Mouse (Mus musculus): Measurements from ENCODE around the gene Prkag2.
"Not testable (repeated sequence)": the region's sequence is repeated elsewhere in the genome, so short reads cannot be mapped to it uniquely, and the experiment has no call there.

Prkag2 gene

GRCm38 (mm10) chr5:24843841-24844240 lies 256.6 kb downstream of the Prkag2 start:
- in situ Hi-C loops (cut with MboI; ENCODE audit: unreplicated experiment in 2 of 2): no loop called here

GRCm38 (mm10) chr5:24843103-24843475 lies 257.4 kb downstream of the Prkag2 start:
- in situ Hi-C loops (cut with MboI; ENCODE audit: unreplicated experiment in 2 of 2): no loop called here

DNA sequence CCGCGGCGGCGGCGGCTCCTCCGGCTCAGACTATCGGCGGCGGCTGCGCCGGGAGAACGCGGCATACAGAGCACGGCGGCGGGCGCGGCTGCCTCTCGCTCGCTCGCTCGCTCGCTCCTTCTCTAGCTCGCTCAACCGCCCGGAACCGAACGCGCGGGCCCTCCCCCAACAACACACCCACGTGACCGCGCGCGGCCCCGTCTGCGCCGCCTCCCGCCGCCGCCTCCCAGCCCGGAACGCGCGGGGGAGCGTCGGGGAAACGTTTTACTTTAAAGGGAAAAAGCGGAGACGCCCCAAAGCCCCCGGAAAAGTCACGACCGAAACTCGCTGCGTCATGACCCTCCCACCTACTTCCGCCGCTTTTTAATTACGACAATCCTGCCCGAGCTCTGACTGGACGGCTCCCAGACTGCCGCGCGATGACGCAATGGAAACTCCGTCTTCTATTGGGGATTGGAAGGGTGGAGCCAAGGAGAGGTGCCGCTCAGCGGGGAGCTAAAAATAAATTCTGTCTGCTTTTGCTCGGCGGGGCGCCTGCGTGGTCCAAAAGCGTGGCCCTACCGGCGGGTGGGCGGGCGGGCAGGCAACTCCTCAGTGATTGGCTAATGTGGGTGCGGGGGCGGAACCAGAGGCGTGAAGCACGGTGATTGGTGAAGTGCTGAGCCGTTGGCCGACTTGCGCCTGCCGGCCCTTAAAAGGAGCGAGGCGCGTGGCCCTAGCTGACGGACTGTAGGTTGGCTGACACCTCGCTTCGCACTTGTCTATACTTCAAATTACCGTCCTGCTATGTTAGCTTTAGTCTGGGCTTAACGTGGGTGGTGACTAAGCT lies 258.0 kb downstream of the Prkag2 start, which contains the start of gene Rheb:
Gene Rheb, minus strand, starts transcription at position 351 of the 829 bp plus-strand sequence.
- in situ Hi-C loops (cut with MboI; ENCODE audit: unreplicated experiment in 2 of 2): no loop called here

- in situ Hi-C loops (cut with MboI; ENCODE audit: unreplicated experiment in 2 of 2): no loop called here
Observed at GRCm38 (mm10) chr5:24841662-24842273, 258.7 kb downstream of the Prkag2 start.

DNA sequence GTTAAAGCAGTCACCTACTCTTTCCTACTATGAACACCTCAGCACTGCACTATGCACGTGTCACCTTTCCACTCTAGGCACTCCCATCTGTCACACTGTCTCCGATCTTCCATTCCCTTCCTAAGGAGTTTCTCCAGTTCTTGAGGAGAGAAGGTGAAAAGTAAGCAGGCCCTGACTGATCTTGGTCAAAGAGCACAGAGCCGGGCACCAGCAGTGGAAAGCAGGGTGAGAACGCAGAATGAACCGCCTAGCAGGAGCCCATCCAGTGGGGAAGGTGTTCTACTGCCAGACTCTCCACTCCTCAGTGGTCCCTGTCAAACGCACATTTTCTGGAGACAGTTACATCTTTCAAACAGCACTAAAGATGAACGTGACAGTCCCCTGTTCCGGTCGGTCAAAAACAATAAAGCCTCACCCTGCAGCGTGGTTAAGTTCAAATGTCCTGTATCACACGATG lies 259.4 kb downstream of the Prkag2 start:
- in situ Hi-C loops (cut with MboI; ENCODE audit: unreplicated experiment in 2 of 2): no loop called here

- in situ Hi-C loops (cut with MboI; ENCODE audit: unreplicated experiment in 2 of 2): no loop called here
Observed at GRCm38 (mm10) chr5:24834491-24834890, 266.0 kb downstream of the Prkag2 start.

DNA sequence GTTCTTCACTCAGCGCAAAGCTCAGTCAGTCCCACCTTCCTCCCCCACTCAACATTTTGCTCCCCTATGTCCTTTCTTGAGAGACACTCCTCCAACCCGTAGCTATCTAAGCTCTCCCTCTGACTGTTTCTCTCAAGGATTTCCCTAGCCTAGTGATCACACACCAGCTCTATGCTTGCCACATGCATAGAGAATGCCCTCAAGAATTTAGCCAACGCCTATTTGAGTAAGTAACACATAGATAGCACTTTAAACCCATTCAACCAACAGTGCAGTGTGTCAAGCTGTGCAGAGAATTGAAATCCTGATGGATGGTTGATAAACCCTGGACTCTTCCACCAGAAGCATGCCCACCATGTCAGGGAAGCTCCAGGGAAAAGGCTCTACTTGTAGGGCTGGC lies 268.5 kb downstream of the Prkag2 start:
- in situ Hi-C loops (cut with MboI; ENCODE audit: unreplicated experiment in 2 of 2): no loop called here

GRCm38 (mm10) chr5:24828446-24828845 lies 272.0 kb downstream of the Prkag2 start:
- in situ Hi-C loops (cut with MboI; ENCODE audit: unreplicated experiment in 2 of 2): no loop called here

DNA sequence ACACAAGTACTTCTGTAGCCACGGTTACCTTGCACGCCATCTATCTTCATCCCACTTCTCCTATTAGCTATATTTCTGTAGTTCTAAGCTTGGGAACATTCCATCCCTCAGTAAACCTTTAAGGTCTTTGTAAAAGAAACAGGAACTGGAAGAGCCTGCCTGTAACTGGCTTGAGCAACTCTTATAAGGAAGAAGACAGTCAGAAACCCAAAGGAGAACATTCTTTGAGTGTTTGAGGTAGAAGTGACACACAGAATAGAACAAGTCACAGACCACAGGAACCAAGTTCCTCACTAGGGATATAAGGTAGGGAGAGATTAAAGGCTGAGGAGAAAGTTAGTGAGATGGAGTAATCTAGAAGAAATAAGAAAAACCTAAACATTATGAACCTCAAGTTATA lies 273.3 kb downstream of the Prkag2 start:
- in situ Hi-C loops (cut with MboI; ENCODE audit: unreplicated experiment in 2 of 2): no loop called here

DNA sequence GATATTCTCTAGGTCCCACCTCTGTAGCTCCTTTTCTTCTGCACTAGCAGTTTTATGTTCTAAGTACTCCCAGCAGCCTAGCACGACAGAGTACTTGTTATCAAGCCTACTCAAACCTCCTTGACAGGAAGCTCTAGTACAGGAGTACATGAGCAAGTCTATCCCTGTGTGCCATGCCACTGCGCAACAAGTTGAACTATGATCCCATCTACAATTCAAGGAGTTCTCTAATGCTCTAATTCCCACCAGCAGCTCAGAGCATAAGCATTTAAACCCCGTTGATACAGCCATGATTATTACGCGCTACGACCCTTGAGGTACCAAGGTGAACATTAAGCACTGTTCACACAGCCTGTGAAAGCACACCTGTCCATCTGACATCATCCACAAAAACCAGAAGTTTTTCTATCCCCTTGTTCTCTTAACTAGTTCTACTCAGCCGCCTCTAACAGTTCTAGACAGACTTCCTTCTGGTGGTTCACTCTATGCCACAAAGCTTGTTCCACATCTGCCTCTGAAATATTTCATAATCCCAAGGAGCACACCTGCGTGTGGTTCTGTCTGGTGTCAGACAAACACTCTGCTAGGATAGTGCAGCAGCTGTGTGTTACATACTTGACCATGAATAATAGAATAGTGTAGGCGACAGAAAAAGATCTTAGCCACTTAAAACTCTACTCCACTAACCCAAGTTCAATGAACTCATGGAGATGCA lies 274.2 kb downstream of the Prkag2 start:
- in situ Hi-C loops (cut with MboI; ENCODE audit: unreplicated experiment in 2 of 2): no loop called here

- in situ Hi-C loops (cut with MboI; ENCODE audit: unreplicated experiment in 2 of 2): no loop called here
Observed at GRCm38 (mm10) chr5:24825365-24826055, 274.9 kb downstream of the Prkag2 start.

- in situ Hi-C loops (cut with MboI; ENCODE audit: unreplicated experiment in 2 of 2): no loop called here
Observed at GRCm38 (mm10) chr5:24823864-24824405, 276.5 kb downstream of the Prkag2 start.

- in situ Hi-C loops (cut with MboI; ENCODE audit: unreplicated experiment in 2 of 2): no loop called here
Observed at GRCm38 (mm10) chr5:24822781-24823180, 277.7 kb downstream of the Prkag2 start.

DNA sequence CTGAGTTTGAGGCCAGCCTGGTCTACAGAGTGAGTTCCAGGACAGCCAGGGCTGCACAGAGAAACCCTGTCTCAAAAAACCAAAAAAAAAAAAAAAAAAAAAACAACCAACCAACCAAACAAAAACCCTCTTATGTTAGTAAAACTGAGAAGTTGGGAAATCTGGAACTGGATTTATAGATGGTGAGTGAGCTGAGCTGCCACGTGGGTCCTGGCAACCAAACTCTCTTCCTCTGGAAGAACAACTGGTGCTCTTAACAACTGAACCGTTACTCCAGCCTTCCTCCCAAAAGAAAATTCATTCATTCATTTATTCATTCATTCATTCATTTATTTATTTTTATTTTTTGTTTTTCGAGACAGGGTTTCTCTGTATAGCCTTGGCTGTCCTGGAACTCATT lies 278.2 kb downstream of the Prkag2 start:
- in situ Hi-C loops (cut with MboI; ENCODE audit: unreplicated experiment in 2 of 2): not testable (repeated sequence)

DNA sequence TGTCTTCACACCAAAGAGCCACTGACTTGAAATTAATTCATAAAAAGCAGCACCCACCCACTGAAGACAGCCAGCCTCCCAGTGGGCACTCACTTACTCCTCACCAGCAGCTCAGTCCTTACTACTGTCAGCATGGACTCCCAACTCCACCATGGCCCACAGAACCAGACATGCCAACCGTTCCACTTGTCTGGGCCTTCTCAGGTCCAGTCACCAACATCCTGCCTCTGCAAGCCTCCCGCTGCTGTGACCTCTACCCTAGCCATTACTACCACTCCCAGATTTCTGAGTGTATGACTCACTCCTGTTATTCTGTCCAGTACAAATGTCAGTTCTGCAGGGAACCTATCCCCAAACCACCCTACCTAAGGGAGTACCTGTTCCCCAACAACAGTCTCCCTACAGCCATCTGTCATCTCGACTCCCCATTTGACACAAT lies 279.0 kb downstream of the Prkag2 start:
- in situ Hi-C loops (cut with MboI; ENCODE audit: unreplicated experiment in 2 of 2): no loop called here

- in situ Hi-C loops (cut with MboI; ENCODE audit: unreplicated experiment in 2 of 2): no loop called here
Observed at GRCm38 (mm10) chr5:24820627-24821026, 279.8 kb downstream of the Prkag2 start.

- in situ Hi-C loops (cut with MboI; ENCODE audit: unreplicated experiment in 2 of 2): no loop called here
Observed at GRCm38 (mm10) chr5:24817191-24817590, 283.3 kb downstream of the Prkag2 start.

- in situ Hi-C loops (cut with MboI; ENCODE audit: unreplicated experiment in 2 of 2): no loop called here
Observed at GRCm38 (mm10) chr5:24813946-24814345, 286.5 kb downstream of the Prkag2 start.

GRCm38 (mm10) chr5:24813005-24813404 lies 287.4 kb downstream of the Prkag2 start:
- in situ Hi-C loops (cut with MboI; ENCODE audit: unreplicated experiment in 2 of 2): no loop called here
